8 mouse cellular contexts compared by ENCODE assay signal in genomic region chr16:67620826-67621505, GRCm38 (mm10). TPM values are rescaled to one million over a fixed set of nuclear protein-coding genes. Genes with fewer than 3 reads are reported as not detected.
DNase-seq lines count a peak whose midpoint lies in the region; ATAC-seq lines count a peak whose summit lies in the region.

Cadm2 (minus strand) TSS chr16:67620908.

- intact Hi-C loops in gastrocnemius, postnatal 36 days (cut with DNase I), result no loop called here
- intact Hi-C loops in left cerebral cortex, postnatal 10 days (cut with DNase I), result no loop called here

- peak; percentile 90 to 91 for DNase-seq in adrenal gland, postnatal 36 days
- DNase-seq in embryo, embryonic 9.5 days (ENCODE audit: extremely low spot score), result peak; percentile 92
- DNase-seq in gastrocnemius, postnatal 36 days, result peak; percentile 79 to 82
- peak; percentile 94 to 95 for DNase-seq in left cerebral cortex, postnatal 10 days (ENCODE audit: extremely low spot score in 1 of 2, low spot score in 2 of 2)
- peak; percentile 93 for DNase-seq in right cerebral cortex, postnatal 14 days
- peak; percentile 79 to 91 for DNase-seq in urinary bladder, postnatal 36 days (ENCODE audit: low spot score in 2 of 2)

- ATAC-seq in inflammation-experienced regulatory T-cells, adult 6 months, result peak; percentile 87
- ATAC-seq in megakaryocyte progenitor cell, adult 5-6 weeks (replicated peaks; ENCODE audit: poor library complexity), result peak; percentile 100

RNA-seq across cellular contexts. Expression of gene Cadm2, which starts in this region (rescaled TPM):
- total RNA-seq in adrenal gland, postnatal 36 days (2021), result under 1 TPM; 0.36 to 0.76 TPM
- under 1 TPM; 0.36 to 0.42 TPM for total RNA-seq in gastrocnemius, postnatal 36 days (2021)
- under 1 TPM in 1 of 3 experiments, not detected in 2; 0.04 TPM for polyA plus RNA-seq in inflammation-experienced regulatory T-cells, adult 6 months (2017; shearing (Covaris generic))
- 100 to 1,000 TPM; 299 to 327 TPM for total RNA-seq in left cerebral cortex, postnatal 10 days (2021)
- not detected in 2 replicates for total RNA-seq in megakaryocyte progenitor cell, adult 5-6 weeks (2015)
- total RNA-seq in megakaryocyte progenitor cell, adult 5-6 weeks (2017), result not detected in 2 replicates

Comparison
In these comparisons a context has a peak if more than half of its experiments do, and no peak if none do; other contexts are left out.
1. Peak in every context shown above with its lines: DNase-seq and ATAC-seq.
2. RNA of gene Cadm2 (total RNA-seq): 299 to 327 TPM in left cerebral cortex, postnatal 10 days; 0.36 to 0.76 TPM in adrenal gland, postnatal 36 days, 0.36 to 0.42 TPM in gastrocnemius, postnatal 36 days and not detected in megakaryocyte progenitor cell, adult 5-6 weeks; every median in the first group is over 100 times any median in the second.
3. Peak in DNase-seq in adrenal gland, postnatal 36 days; RNA of the gene not detected or under 1 TPM.
4. Peak in DNase-seq in gastrocnemius, postnatal 36 days; RNA of the gene not detected or under 1 TPM.
5. Peak in ATAC-seq in inflammation-experienced regulatory T-cells, adult 6 months; RNA of the gene not detected or under 1 TPM.
6. Peak in ATAC-seq in megakaryocyte progenitor cell, adult 5-6 weeks; RNA of the gene not detected or under 1 TPM.